Mouse (Mus musculus) intestine, postnatal 0 days (tissue): ENCODE data around the gene Osmr. TPM values are rescaled to one million over a fixed set of nuclear protein-coding genes. Genes with fewer than 3 reads are reported as not detected.

Source experiments
- ATAC-seq: fragments of 200-750 bp; cut with Nextera tagmentation; 2 replicates; pipeline ENCODE4 v1.8.0; 2017; ENCODE audit warnings: mild to moderate bottlenecking, moderate TSS enrichment, moderate library complexity
- H3K27ac ChIP-seq: fragments of 300-500 bp; sonication (generic); 2 replicates; pipeline ENCODE4 v1.5.1; 2014; ENCODE audit warnings: mild to moderate bottlenecking, low read depth, low read length, moderate library complexity
- H3K27me3 ChIP-seq: fragments of 300-500 bp; sonication (generic); replicated peaks from 2 replicates; pipeline ENCODE4 v1.6.1; 2014; ENCODE audit warnings: low read length, mixed read lengths; ENCODE audit not compliant: control insufficient read depth, insufficient read depth
- H3K36me3 ChIP-seq: fragments of 300-500 bp; sonication (generic); 2 replicates; pipeline ENCODE4 v1.6.1; 2014; ENCODE audit warnings: mild to moderate bottlenecking, moderate library complexity; ENCODE audit not compliant: control insufficient read depth, insufficient read depth
- H3K4me1 ChIP-seq: fragments of 300-500 bp; sonication (generic); replicated peaks from 2 replicates; pipeline ENCODE4 v1.6.1; 2014; ENCODE audit warnings: antibody characterized with exemption, low read length, mixed read lengths; ENCODE audit not compliant: control insufficient read depth, insufficient read depth
- H3K4me2 ChIP-seq: fragments of 300-500 bp; sonication (generic); replicated peaks from 2 replicates; pipeline ENCODE4 v1.6.1; 2014; ENCODE audit warnings: low read depth, mild to moderate bottlenecking, moderate library complexity
- H3K4me3 ChIP-seq: fragments of 300-500 bp; sonication (generic); 2 replicates; pipeline ENCODE4 v1.5.1; 2014; ENCODE audit warnings: low read depth, low read length
- H3K9ac ChIP-seq: fragments of 300-500 bp; sonication (generic); 2 replicates; pipeline ENCODE4 v1.6.1; 2014; ENCODE audit warnings: mild to moderate bottlenecking, low read depth, low read length
- H3K9me3 ChIP-seq: fragments of 300-500 bp; sonication (generic); 2 replicates; pipeline ENCODE4 v1.6.1; 2016; ENCODE audit warnings: mixed run types; ENCODE audit not compliant: control insufficient read depth
- CTCF ChIP-seq: sonication (generic); IDR thresholded peaks from 2 replicates; pipeline ENCODE4 v1.5.1; 2016; ENCODE audit warnings: low read depth, mild to moderate bottlenecking, control low read depth, antibody characterized with exemption, moderate library complexity
- WGBS: fragments of 180-500 bp; shearing (Covaris S2); extraction: QIAGEN DNeasy Blood & Tissue Kit; methylation state at CpG from one replicate; pipeline ENCODE4 v1.1.7; 2014; 5-methylcytosine and 5-hydroxymethylcytosine counted together
- polyA plus RNA-seq: library from polyadenylated mRNA; unstranded; fragments of >200 nt; fragmentation: Nextera tagmentation; extraction: Ambion mirVana; gene quantifications from 2 replicates; pipeline ENCODE4 v1.2.1, GENCODE M21; 2015

Osmr gene
- polyA plus RNA-seq, 1 experiment from 2014 or later: 2.8 TPM

DNA sequence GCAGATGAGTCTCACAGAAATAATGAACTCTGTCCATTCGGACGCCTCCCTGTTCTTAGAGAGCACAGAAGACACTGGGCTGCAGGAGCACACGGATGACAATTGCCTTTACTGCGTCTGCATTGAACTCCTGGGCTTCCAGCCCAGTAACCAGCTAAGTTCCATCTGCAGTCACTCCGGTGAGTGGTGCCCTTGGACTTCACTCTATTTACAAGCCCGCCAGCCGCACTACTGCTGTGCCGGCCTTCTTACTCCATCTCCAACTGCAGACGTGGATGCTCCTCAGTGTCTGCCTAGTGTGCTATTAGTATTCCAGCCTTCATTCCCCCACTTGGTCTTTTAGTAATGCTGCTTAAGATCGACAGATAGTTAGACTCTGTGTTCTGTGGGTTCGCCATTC, 83.1 kb downstream of the Osmr start:
- TF ChIP-seq CTCF: no peak
- ATAC-seq: no peak
- no peak overlapping the region for H3K27ac ChIP-seq
- H3K4me1 ChIP-seq: no peaks in the 10 kb centered on the region
- no peaks in the 10 kb centered on the region for H3K9me3 ChIP-seq
- H3K36me3 ChIP-seq: peaks cover 77% of the 10 kb centered on the region
- no peak overlapping the region for H3K9ac ChIP-seq
- H3K27me3 ChIP-seq: no peaks in the 10 kb centered on the region
- no peak overlapping the region for H3K4me3 ChIP-seq
- H3K4me2 ChIP-seq: no peak overlapping the region
- WGBS: 84% methylated on average over 11 of the region's 11 CpGs

DNA sequence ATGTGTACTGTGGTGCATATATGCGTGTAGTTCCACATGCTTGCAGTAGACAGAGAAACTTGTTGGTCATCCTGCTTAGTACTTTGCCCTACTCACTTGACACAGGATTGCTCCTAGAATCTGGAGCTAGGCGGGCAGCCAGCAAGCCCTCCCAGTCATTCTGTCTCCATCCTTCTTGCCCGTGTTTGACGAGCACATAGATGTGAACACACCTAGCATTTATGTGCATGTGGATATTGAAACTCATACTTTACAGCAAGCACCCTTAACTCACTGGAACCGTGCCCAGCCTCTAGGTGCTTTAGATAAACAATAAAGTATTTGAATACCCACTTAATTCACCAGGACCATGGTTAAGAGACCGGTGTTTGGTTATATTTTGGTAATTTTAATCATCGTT, 84.8 kb downstream of the Osmr start:
- ATAC-seq: no peak
- H3K9ac ChIP-seq: no peak overlapping the region
- 83% methylated on average over 7 of the region's 7 CpGs for WGBS
- H3K27ac ChIP-seq: no peak overlapping the region
- no peak overlapping the region for H3K4me3 ChIP-seq
- no peaks in the 10 kb centered on the region for H3K4me1 ChIP-seq
- TF ChIP-seq CTCF: no peak
- no peaks in the 10 kb centered on the region for H3K9me3 ChIP-seq
- peaks cover 75% of the 10 kb centered on the region for H3K36me3 ChIP-seq
- H3K27me3 ChIP-seq: no peaks in the 10 kb centered on the region
- H3K4me2 ChIP-seq: no peak overlapping the region

DNA sequence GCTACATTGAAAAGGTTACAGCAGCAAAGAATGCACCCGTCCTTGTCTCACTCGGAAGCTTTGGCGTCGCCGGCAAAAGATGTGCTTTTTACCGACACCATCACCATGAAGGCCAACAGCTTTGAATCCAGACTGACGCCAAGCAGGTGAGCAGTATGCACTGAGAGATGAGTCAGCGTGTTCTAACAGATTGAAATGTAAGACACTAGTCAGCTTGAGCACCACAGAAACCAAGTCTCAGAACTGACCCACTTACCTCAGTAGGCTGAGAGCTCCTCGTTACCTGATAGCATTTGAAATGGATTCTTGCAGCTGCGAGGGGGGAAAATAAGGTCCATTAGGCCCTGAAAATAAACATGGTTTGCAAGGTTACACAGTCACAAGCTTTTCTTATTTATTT, 87.5 kb downstream of the Osmr start:
- no peak for TF ChIP-seq CTCF
- H3K9ac ChIP-seq: no peak overlapping the region
- H3K9me3 ChIP-seq: no peaks in the 10 kb centered on the region
- H3K27ac ChIP-seq: no peak overlapping the region
- WGBS: 94% methylated on average over 10 of the region's 10 CpGs
- no peaks in the 10 kb centered on the region for H3K27me3 ChIP-seq
- ATAC-seq: no peak
- no peak overlapping the region for H3K4me2 ChIP-seq
- H3K4me3 ChIP-seq: no peak overlapping the region
- peaks cover 72% of the 10 kb centered on the region for H3K36me3 ChIP-seq
- no peaks in the 10 kb centered on the region for H3K4me1 ChIP-seq

DNA sequence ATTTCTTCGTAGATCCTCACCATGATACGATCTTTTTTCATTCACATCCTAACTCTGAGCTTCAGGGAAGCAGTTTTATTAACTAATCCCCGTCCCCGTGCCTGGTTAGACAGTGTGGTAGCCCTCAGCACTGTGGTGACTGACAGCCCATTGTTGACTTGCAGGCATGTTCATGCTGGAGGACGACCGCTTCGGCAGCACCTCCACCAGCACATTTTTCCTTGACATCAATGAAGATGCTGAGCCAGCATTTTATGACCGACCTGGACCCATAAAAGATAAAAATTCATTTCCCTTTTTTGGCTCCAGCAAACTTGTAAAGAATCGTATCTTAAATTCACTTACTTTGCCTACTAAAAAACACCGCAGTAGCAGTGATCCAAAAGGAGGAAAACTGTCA, 88.6 kb downstream of the Osmr start:
- Histone ChIP-seq H3K4me3 (no peak overlapping the region), H3K27ac (no peak overlapping the region), H3K9me3 (no peaks in the 10 kb centered on the region), H3K9ac (no peak overlapping the region), H3K27me3 (no peaks in the 10 kb centered on the region), H3K4me1 (no peaks in the 10 kb centered on the region), H3K4me2 (no peak overlapping the region), H3K36me3 (peaks cover 69% of the 10 kb centered on the region)
- 92% methylated on average over 10 of the region's 10 CpGs for WGBS
- TF ChIP-seq CTCF: no peak
- ATAC-seq: no peak

DNA sequence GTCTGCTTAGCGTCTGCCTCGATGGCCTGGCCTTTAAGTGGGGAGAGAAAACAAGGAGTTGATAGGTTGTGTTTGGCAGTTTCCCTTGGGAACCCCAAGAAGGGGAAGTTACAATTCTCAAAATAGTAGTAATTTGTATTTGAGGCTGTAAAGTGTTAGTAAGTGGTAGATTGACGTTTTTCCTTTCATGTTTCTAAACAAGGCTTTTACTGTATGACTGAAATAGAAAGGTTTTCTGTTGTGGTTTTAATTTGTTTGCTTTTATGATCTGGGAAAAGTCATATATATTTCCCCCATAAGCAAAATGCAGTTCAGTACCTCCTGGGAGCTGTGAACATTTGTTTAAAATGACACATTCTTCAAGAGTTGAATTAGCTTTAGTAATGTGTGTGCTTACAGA, 102.5 kb downstream of the Osmr start:
- Histone ChIP-seq H3K9ac (no peak overlapping the region), H3K27ac (no peak overlapping the region), H3K27me3 (no peaks in the 10 kb centered on the region), H3K36me3 (peaks cover 64% of the 10 kb centered on the region), H3K9me3 (no peaks in the 10 kb centered on the region), H3K4me3 (no peak overlapping the region), H3K4me1 (no peaks in the 10 kb centered on the region), H3K4me2 (no peak overlapping the region)
- TF ChIP-seq CTCF: no peak
- ATAC-seq: no peak
- 83% methylated on average over 3 of the region's 3 CpGs for WGBS

Other genes starting within 250 kb of the Osmr start
- gene Rictor, start 166.6 kb downstream of the Osmr start, polyA plus RNA-seq: 13.5 and 15.7 TPM in 2 replicates
- gene Lifr, start 215.6 kb upstream of the Osmr start, polyA plus RNA-seq: 6.2 and 6.3 TPM in 2 replicates